Mouse (Mus musculus): Measurements from ENCODE around the gene Brf1.

Gene Brf1

GRCm38 (mm10) chr12:113017429-113017984, 17.0 kb upstream of the Brf1 start:
- DNase-seq (ENCODE audit: low read depth, low spot score): no peak

DNA sequence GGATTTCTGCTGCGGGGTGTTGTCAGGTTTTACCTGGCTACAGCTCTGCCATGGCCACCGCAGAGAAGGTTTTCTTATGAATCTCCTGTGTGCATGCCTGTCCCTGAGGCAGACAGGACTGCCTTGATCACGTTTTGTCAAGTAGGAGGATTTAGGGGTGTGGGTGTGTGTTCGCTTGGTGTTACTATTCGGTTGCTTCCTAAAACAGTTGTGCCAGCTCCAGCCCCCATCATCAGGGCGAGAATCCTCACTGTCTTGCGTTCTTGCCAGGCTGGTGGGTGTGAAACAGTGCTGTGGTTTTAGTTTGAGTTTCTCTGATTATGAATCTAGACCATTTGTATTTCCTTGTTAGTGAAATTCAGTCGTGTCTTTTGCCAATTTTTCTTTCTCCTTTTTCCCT, 16.5 kb upstream of the Brf1 start:
- no peak for DNase-seq (ENCODE audit: low read depth, low spot score)

DNA sequence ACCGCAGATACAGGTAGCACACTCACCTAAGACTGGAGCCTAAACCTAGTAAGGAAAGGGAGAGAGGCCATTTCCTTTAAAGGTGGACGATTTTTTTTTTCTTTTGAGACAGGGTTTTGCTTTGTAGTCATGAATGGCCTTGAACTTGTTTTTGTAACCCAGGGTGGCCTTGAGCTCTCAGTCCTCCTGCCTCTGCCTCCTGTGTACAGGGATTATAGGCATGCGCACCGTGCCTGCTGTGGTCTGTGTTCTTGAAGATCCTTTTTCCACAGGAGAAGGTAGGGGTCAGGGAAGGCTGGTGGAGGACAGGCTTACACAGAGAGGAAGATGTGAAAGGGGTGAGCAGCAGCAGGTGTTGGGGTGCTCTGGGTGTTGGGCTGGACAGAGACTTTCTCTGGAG, 15.5 kb upstream of the Brf1 start:
- no peak for DNase-seq (ENCODE audit: low read depth, low spot score)

DNA sequence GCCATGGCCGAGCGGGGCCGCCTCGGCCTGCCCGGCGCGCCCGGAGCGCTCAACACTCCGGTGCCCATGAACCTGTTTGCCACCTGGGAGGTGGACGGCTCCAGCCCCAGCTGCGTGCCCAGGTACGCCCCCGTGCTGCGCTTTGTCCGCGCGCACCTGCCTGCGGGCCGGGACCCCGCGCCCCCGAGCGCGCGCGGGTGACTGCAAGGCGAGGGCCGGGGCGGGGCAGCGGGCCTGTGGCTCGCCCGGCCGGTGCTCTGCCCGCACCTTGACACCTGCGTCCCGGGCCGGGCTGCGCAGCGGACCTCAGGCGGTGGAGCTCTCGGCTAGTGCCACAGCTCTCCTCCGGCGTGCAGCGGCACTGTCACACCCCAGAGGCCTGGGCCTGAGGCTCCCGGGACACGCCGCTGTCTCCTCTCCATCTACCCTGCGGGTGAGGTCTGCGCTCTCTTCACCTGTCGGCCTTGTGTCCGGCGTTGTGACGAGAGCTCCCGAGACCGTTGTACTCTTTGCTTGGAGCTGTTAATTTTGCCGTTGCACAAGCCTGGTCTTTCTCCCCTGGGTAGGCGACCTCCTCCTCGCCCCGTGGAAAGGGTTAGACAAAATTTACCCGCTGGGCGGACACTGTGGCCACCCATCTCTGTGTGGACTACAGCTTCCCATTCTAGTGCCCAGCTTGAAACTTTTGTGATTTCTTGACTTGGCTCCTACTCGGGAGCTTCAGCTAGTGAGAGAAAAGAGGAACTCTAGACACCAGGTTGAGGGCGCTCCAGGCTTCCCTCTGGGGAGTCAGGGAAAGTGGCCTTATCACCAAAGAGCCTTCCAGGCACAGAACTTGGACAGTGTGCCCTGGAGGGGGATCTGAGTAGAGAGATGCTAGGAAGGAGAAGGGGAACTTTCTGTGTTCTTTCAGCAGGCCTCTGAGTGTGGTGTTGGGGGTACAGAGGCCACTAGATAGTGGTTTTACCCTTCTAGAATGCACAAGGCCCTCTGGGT, 14.4 kb upstream of the Brf1 start:
- no peak for DNase-seq (ENCODE audit: low read depth, low spot score)

- DNase-seq (ENCODE audit: low read depth, low spot score): peak; percentile 74
Measured at GRCm38 (mm10) chr12:113013604-113014558, 13.4 kb upstream of the Brf1 start, which contains the start of gene Pacs2. TSS of gene Pacs2 (plus strand) at chr12:113014508.

- no peak for DNase-seq (ENCODE audit: low read depth, low spot score)
Measured at GRCm38 (mm10) chr12:113013021-113013491, 12.6 kb upstream of the Brf1 start.

DNA sequence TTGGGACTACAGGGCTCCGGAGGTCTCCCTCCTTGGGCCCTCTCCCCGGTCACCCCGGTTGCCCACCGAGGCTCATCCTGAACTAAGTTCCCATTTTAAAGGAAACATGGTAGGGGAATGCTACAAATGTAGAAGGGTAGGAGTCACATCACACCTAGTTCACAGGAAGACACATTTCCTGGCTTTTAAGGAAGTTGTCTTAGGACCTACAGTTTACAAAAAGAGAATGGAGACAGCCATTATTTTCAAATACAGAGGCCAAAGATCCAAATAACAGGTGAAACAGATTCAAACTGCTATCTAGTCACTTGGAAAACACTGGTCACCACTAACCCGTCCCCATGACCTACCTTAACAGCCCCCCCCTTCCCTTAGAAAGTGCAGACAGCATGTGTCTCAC, 11.9 kb upstream of the Brf1 start:
- DNase-seq (ENCODE audit: low read depth, low spot score): no peak

GRCm38 (mm10) chr12:113011702-113012360, 11.3 kb upstream of the Brf1 start:
- DNase-seq (ENCODE audit: low read depth, low spot score): no peak

GRCm38 (mm10) chr12:113004993-113005392, 4.5 kb upstream of the Brf1 start:
- no peak for DNase-seq (ENCODE audit: low read depth, low spot score)

GRCm38 (mm10) chr12:113004011-113004410, 3.5 kb upstream of the Brf1 start:
- DNase-seq (ENCODE audit: low read depth, low spot score): no peak

GRCm38 (mm10) chr12:113002667-113003066, 2.2 kb upstream of the Brf1 start:
- DNase-seq (ENCODE audit: low read depth, low spot score): no peak

DNA sequence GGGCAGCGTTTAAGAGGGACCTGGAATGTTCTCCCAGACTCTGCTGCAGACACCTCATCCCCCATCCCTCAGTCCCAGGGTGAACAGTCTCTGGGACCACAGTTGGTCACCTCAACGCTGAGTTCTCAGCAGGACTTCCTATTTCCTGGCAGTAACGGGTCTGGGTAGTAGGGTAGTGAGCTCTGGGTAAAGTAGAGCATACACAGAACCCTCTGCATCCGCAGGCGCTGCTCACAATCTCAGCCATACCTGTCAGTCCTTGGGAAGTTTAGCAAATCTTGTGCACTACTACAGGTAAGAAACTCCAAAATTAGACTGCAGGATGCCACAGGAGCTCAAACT, 600 bp upstream of the Brf1 start:
- DNase-seq (ENCODE audit: low read depth, low spot score): no peak

DNA sequence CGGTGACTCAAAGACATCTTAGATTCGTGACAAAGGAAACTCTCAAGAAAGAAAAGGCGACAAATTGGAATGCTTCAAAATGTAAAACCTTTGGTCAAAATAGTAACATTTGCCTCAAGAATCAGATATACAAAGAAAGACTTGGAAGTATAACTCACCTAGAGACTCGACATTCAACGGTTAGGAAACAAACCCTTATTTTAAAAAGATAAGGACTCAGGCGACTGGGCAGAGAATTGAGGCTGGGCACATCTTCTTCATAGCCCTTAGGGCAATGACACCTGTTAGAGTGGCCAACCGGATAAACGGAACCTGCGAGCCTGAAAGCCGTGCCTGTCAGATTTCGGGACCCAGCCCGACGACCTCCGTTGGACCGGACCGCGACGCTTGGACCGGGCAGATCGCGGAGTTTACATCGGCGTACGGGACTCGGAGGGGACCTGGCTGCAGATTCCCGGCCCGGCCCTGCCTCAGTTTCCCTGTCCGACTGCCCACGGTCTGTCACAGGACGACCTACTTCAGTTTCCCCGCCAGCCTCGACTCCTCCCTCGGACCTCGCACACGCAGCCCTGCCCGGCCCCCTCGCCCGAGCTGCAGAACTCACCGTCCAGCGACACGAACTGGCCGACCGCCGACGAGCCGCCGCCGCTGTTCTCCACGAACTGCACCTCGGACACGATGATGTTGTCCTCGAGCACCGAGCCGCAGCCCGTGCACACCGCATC, 773 bp downstream of the Brf1 start:
- DNase-seq (ENCODE audit: low read depth, low spot score): no peak

GRCm38 (mm10) chr12:112994153-112994552, 6.4 kb downstream of the Brf1 start:
- no peak for DNase-seq (ENCODE audit: low read depth, low spot score)

- no peak for DNase-seq (ENCODE audit: low read depth, low spot score)
Measured at GRCm38 (mm10) chr12:112991444-112991843, 9.1 kb downstream of the Brf1 start.

DNA sequence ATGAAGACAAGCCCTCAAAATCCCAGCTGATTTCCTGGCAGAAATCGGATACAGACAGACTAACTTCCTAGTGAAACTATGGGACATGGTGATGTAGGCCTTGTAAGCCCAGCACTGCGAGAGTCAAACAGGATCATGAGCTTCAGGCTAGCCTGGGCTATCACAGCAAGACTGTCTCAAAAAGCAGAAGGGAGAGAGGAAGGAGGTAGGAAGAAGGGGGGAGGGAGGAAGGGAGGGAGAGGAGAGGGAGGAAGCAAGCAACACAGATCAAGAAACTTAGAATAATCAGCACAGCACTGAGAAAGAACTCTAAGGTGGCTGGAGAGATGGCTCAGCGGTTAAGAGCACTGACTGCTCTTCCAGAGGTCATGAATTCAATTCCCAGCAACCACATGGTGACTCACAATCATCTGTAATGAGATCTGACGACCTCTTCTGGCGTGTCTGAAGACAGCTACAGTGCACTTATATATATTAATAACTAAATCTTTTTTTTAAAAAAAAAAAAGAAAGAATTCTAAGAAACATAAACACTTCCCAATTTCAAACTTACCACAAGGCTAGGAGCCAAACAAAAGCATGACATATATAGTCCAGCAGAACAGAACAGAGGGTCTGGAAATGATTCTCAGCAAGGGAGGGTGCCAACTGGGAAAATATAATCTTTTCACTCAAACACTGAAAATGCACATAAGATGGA, 9.6 kb downstream of the Brf1 start:
- DNase-seq (ENCODE audit: low read depth, low spot score): no peak

GRCm38 (mm10) chr12:112987877-112988276, 12.6 kb downstream of the Brf1 start:
- no peak for DNase-seq (ENCODE audit: low read depth, low spot score)

DNA sequence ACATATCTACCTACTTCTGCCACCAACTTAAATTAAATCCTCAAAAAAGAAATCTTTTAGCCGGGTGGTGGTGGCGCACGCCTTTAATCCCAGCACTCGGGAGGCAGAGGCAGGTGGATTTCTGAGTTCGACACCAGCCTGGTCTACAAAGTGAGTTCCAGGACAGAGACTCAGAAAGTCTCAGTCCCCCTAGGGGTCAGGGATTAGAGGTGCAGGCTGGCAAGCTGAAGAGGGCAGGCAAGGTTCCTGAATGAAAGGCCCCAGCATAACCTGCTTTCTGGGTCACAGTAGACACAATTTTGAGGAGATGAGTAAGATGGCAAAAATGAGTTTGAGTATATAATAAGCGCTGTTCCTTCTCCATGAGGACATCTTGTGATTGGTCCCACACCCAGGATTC, 15.2 kb downstream of the Brf1 start:
- no peak for DNase-seq (ENCODE audit: low read depth, low spot score)

DNA sequence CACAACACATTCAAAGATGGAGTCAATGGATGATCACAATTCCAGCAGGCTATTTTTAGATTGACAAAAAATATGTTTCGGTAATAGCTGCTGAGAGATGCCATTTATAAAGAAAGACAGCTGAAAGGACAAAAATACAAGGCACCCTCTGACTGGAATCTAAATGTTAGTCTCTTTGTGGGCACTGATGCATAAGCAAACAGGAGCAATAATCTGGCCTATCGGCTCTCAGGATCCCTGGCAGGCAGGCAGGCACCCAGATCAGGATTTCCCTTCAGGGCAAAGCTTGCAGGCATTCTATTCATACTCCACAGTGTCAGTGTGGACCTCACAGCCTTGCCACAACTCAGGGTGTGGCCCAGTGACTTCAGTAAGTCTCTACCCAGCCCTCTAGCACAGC, 18.5 kb downstream of the Brf1 start:
- DNase-seq (ENCODE audit: low read depth, low spot score): no peak

- DNase-seq (ENCODE audit: low read depth, low spot score): no peak
Measured at GRCm38 (mm10) chr12:112977156-112977555, 23.3 kb downstream of the Brf1 start.
